Mouse (Mus musculus): Measurements from ENCODE around the gene Dnmt3c. TPM values are rescaled to one million over a fixed set of nuclear protein-coding genes. Genes with fewer than 3 reads are reported as not detected.

Gene Dnmt3c
- polyA plus RNA-seq, 1 experiment from 2014 or later, result not detected

GRCm38 (mm10) chr2:153778638-153779362 lies 82.3 kb downstream of the Dnmt3c start:
- 10% methylated on average over 24 of the region's 24 CpGs for WGBS
- H3K36me3 ChIP-seq (ENCODE audit: control insufficient read depth, insufficient read depth, low read length), result peaks cover 6% of the 10 kb centered on the region
- peak overlapping the region; percentile 65 for H3K4me2 ChIP-seq (ENCODE audit: low read length)
- H3K4me1 ChIP-seq (ENCODE audit: control insufficient read depth in 2 of 2, insufficient read depth in 2 of 2, low read length in 2 of 2), result peaks cover 0 to 11% of the 10 kb centered on the region in 2 experiments; a peak in 2 of 4 replicates
- H3K4me3 ChIP-seq (ENCODE audit: control insufficient read depth in 1 of 2, insufficient read depth in 1 of 2, low read depth in 1 of 2, low read length in 2 of 2), result peak overlapping the region; percentile 24 to 46
- no peak overlapping the region for H3K27ac ChIP-seq (replicated peaks in 1 of 2; ENCODE audit: control insufficient read depth in 1 of 2, insufficient read depth in 1 of 2, low read depth in 2 of 2, low read length in 2 of 2)
- no peaks in the 10 kb centered on the region for H3K27me3 ChIP-seq (ENCODE audit: control insufficient read depth, insufficient read depth, low read length)
- peak; percentile 77 for ATAC-seq (ENCODE audit: insufficient number of reproducible peaks, insufficient read depth, low FRiP score, low read depth)
- no peaks in the 10 kb centered on the region for H3K9me3 ChIP-seq (ENCODE audit: control insufficient read depth, low read length)
- peak overlapping the region; percentile 5; the same call in 1 of the 2 replicates for H3K9ac ChIP-seq (ENCODE audit: low read length)

Other genes with a start within 250 kb of the Dnmt3c start
- not detected in 2 replicates for gene 4930404H24Rik, start 203.9 kb upstream of the Dnmt3c start, polyA plus RNA-seq (2014; fragmentation: Nextera tagmentation; extraction: Ambion mirVana)
- 10.0 and 12.6 TPM in 2 replicates for gene Nol4l, start 166.7 kb upstream of the Dnmt3c start, polyA plus RNA-seq (2014; fragmentation: Nextera tagmentation; extraction: Ambion mirVana)
- gene Commd7, start 63.9 kb upstream of the Dnmt3c start, polyA plus RNA-seq (2014; fragmentation: Nextera tagmentation; extraction: Ambion mirVana), result 46.9 and 54.2 TPM in 2 replicates
- 4.6 and 5.0 TPM in 2 replicates for gene Dnmt3b, start 47.2 kb upstream of the Dnmt3c start, polyA plus RNA-seq (2014; fragmentation: Nextera tagmentation; extraction: Ambion mirVana)
- 222 and 231 TPM in 2 replicates for gene Mapre1, start 44.6 kb downstream of the Dnmt3c start, polyA plus RNA-seq (2014; fragmentation: Nextera tagmentation; extraction: Ambion mirVana)
- gene Efcab8, start 83.3 kb downstream of the Dnmt3c start, polyA plus RNA-seq (2014; fragmentation: Nextera tagmentation; extraction: Ambion mirVana), result not detected in 2 replicates
- not detected in 2 replicates for gene Sun5, start 174.4 kb downstream of the Dnmt3c start, polyA plus RNA-seq (2014; fragmentation: Nextera tagmentation; extraction: Ambion mirVana)
- not detected in 2 replicates for gene Bpifb2, start 178.4 kb downstream of the Dnmt3c start, polyA plus RNA-seq (2014; fragmentation: Nextera tagmentation; extraction: Ambion mirVana)
- not detected in 2 replicates for gene Bpifb6, start 203.7 kb downstream of the Dnmt3c start, polyA plus RNA-seq (2014; fragmentation: Nextera tagmentation; extraction: Ambion mirVana)
- not detected in 2 replicates for gene Bpifb3, start 221.6 kb downstream of the Dnmt3c start, polyA plus RNA-seq (2014; fragmentation: Nextera tagmentation; extraction: Ambion mirVana)
- not detected in 2 replicates for gene Bpifb4, start 241.6 kb downstream of the Dnmt3c start, polyA plus RNA-seq (2014; fragmentation: Nextera tagmentation; extraction: Ambion mirVana)